Comparison of ENCODE assay signal across 9 mouse cellular contexts in the genomic region with DNA sequence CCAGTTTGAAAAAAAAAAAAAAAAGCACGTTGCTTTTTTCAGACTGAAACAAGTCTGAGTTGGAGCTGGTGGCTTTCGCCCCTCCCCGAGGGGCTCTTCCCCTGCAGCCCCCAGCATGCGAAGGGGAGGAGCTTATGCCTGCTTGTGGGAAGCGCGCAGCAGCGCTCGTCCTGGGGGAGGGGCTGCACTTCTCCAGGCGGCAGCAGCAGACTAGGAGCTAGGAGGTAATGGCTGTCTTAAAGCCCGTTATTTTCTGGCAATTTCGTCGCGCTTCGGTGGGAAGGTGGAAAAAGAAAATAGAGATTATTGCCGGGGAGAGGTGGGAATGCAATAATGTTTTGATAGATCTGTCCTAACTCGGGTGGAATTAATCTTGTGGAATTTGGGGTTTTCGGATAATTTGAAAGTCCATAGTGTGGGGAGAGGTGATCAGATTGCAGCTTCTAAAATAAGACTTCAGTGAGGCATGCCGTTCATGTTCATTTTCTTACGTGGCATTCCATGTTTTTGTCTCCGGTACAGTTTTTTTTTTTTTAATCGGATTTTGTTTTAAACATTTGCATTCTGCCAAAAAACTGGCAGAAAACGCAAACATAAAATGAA. TPM values are rescaled to one million over a fixed set of nuclear protein-coding genes. Genes with fewer than 3 reads are reported as not detected.
DNase-seq lines count a peak whose midpoint lies in the region; ATAC-seq lines count a peak whose summit lies in the region.
"Had no signal": no experiment of that assay in that cellular context is flagged by ENCODE, and none has a peak within 500 bp of the region (broad histone marks: within the 10 kb centered on the region; RNA-seq: fewer than 3 reads in every experiment).

No protein-coding gene starts in this region.

- peak overlapping the region; percentile 36 for H3K4me3 ChIP-seq in intestine, embryonic 14.5 days (ENCODE audit: low read depth, low read length)

- H3K4me1 ChIP-seq in intestine, embryonic 14.5 days (replicated peaks; ENCODE audit: control insufficient read depth, insufficient read depth, low read length), result no peaks in the 10 kb centered on the region

- peak overlapping the region; percentile 25; the same call in 1 of the 2 replicates for H3K9ac ChIP-seq in intestine, embryonic 14.5 days (ENCODE audit: low read length)

- H3K27me3 ChIP-seq in intestine, embryonic 14.5 days (replicated peaks; ENCODE audit: control insufficient read depth, insufficient read depth, low read length), result no peaks in the 10 kb centered on the region

- H3K36me3 ChIP-seq in intestine, embryonic 14.5 days (ENCODE audit: control insufficient read depth, insufficient read depth, low read length), result no peaks in the 10 kb centered on the region

- WGBS in intestine, embryonic 14.5 days, result 14% methylated on average over 22 of the region's 22 CpGs

- no peak overlapping the region for H3K27ac ChIP-seq in intestine, embryonic 14.5 days (ENCODE audit: low read depth)

- peak; percentile 47 to 62 for DNase-seq in adrenal gland, adult (ENCODE audit: inconsistent age in 2 of 2, low spot score in 1 of 2)
- no peak for DNase-seq in adrenal gland, adult 8-10 months
- DNase-seq in cerebellum, postnatal 14 days, result peak; percentile 68 to 71
- peak; percentile 52 to 61 for DNase-seq in frontal cortex, postnatal 10 days (ENCODE audit: low spot score in 2 of 2)
- DNase-seq in intestine, embryonic 14.5 days (ENCODE audit: low spot score), result peak; percentile 65
- DNase-seq in left cerebral cortex, postnatal 10 days (ENCODE audit: extremely low spot score in 1 of 2, low spot score in 2 of 2), result peak; percentile 48 to 77
- DNase-seq in lung, postnatal 4 days, result peak; percentile 53 to 74
- peak; percentile 75 to 81 for DNase-seq in right cerebral cortex, postnatal 10 days (ENCODE audit: low spot score in 2 of 2)

- peak overlapping the region; percentile 47 for H3K4me2 ChIP-seq in intestine, embryonic 14.5 days (ENCODE audit: low read length)

- intact Hi-C loops in left cerebral cortex, postnatal 10 days (cut with DNase I), result no loop called here

- ATAC-seq in intestine, embryonic 14.5 days (replicated peaks; ENCODE audit: low FRiP score, low TSS enrichment, low read depth), result peak; percentile 75; the same call in 1 of the 2 replicates

- H3K9me3 ChIP-seq in intestine, embryonic 14.5 days (ENCODE audit: control insufficient read depth, low read length), result no peaks in the 10 kb centered on the region

RNA-seq across cellular contexts. Expression of a gene that starts 7.2 kb away (rescaled TPM):
- total RNA-seq in adrenal gland, adult 8-10 months (2022), result 1 to 10 TPM; 2.6 to 5.2 (median 3.1) TPM
- polyA plus RNA-seq in intestine, embryonic 14.5 days (2014; fragmentation: Nextera tagmentation; extraction: Ambion mirVana), result 14.6 and 18.4 TPM in 2 replicates
- 1 to 10 TPM; 4.0 to 5.5 TPM for total RNA-seq in left cerebral cortex, postnatal 10 days (2021)

RNA-seq across cellular contexts. Expression of a gene that starts 38.1 kb away (rescaled TPM):
- not detected for total RNA-seq in adrenal gland, adult 8-10 months (2022)
- polyA plus RNA-seq in intestine, embryonic 14.5 days (2014; fragmentation: Nextera tagmentation; extraction: Ambion mirVana), result not detected in 2 replicates
- total RNA-seq in left cerebral cortex, postnatal 10 days (2021), result not detected
- polyA plus RNA-seq: large intestine, adult 2 months had no signal
